Mouse (Mus musculus): Measurements from ENCODE around the gene March8. TPM values are rescaled to one million over a fixed set of nuclear protein-coding genes. Genes with fewer than 3 reads are reported as not detected.
"Not testable (repeated sequence)": the region's sequence is repeated elsewhere in the genome, so short reads cannot be mapped to it uniquely, and the experiment has no call there.

Gene March8
- polyA plus RNA-seq, 1 experiment from 2014 or later, result 31.9 TPM

GRCm38 (mm10) chr6:116347953-116348352, 10.1 kb downstream of the March8 start:
- Histone ChIP-seq H3K27me3 (ENCODE audit: control insufficient read depth, insufficient read depth, low read length) (no peaks in the 10 kb centered on the region), H3K9ac (ENCODE audit: low read depth, low read length) (no peak overlapping the region), H3K4me2 (no peak overlapping the region), H3K27ac (ENCODE audit: low read depth, low read length) (no peak overlapping the region), H3K36me3 (ENCODE audit: control insufficient read depth, insufficient read depth, low read length) (no peaks in the 10 kb centered on the region), H3K4me3 (ENCODE audit: low read depth, low read length) (no peak overlapping the region), H3K9me3 (replicated peaks; ENCODE audit: control insufficient read depth, low read length) (no peaks in the 10 kb centered on the region), H3K4me1 (ENCODE audit: control insufficient read depth, insufficient read depth, low read length) (peaks cover 7% of the 10 kb centered on the region; the same call in 1 of the 2 replicates)
- no peak for ATAC-seq (replicated peaks; ENCODE audit: insufficient number of reproducible peaks, low FRiP score, low TSS enrichment)
- 80% methylated on average over 2 of the region's 2 CpGs for WGBS (ENCODE audit: insufficient replicate concordance)

GRCm38 (mm10) chr6:116349997-116350396, 12.2 kb downstream of the March8 start:
- peaks cover 10% of the 10 kb centered on the region; the same call in 1 of the 2 replicates for H3K4me1 ChIP-seq (ENCODE audit: control insufficient read depth, insufficient read depth, low read length)
- H3K4me3 ChIP-seq (ENCODE audit: low read depth, low read length), result no peak overlapping the region
- H3K27me3 ChIP-seq (ENCODE audit: control insufficient read depth, insufficient read depth, low read length), result no peaks in the 10 kb centered on the region
- WGBS (ENCODE audit: insufficient replicate concordance), result 24% methylated on average over 3 of the region's 3 CpGs
- peak; percentile 93 for ATAC-seq (replicated peaks; ENCODE audit: insufficient number of reproducible peaks, low FRiP score, low TSS enrichment)
- no peak overlapping the region for H3K9ac ChIP-seq (ENCODE audit: low read depth, low read length)
- H3K9me3 ChIP-seq (replicated peaks; ENCODE audit: control insufficient read depth, low read length), result no peaks in the 10 kb centered on the region
- no peaks in the 10 kb centered on the region for H3K36me3 ChIP-seq (ENCODE audit: control insufficient read depth, insufficient read depth, low read length)
- peak overlapping the region; percentile 39 for H3K4me2 ChIP-seq
- H3K27ac ChIP-seq (ENCODE audit: low read depth, low read length), result peak overlapping the region; percentile 73

- Histone ChIP-seq H3K4me3 (ENCODE audit: low read depth, low read length) (no peak overlapping the region), H3K36me3 (ENCODE audit: control insufficient read depth, insufficient read depth, low read length) (no peaks in the 10 kb centered on the region), H3K9me3 (replicated peaks; ENCODE audit: control insufficient read depth, low read length) (no peaks in the 10 kb centered on the region), H3K27ac (ENCODE audit: low read depth, low read length) (peak overlapping the region; percentile 68; the same call in 1 of the 2 replicates), H3K4me2 (peak overlapping the region; percentile 39; the same call in 1 of the 2 replicates), H3K4me1 (ENCODE audit: control insufficient read depth, insufficient read depth, low read length) (peaks cover 10% of the 10 kb centered on the region; the same call in 1 of the 2 replicates), H3K9ac (ENCODE audit: low read depth, low read length) (no peak overlapping the region), H3K27me3 (ENCODE audit: control insufficient read depth, insufficient read depth, low read length) (no peaks in the 10 kb centered on the region)
- peak; percentile 79 for ATAC-seq (replicated peaks; ENCODE audit: insufficient number of reproducible peaks, low FRiP score, low TSS enrichment)
- 71% methylated on average over 6 of the region's 6 CpGs for WGBS (ENCODE audit: insufficient replicate concordance)
Observed at GRCm38 (mm10) chr6:116350643-116351042, 12.8 kb downstream of the March8 start.

GRCm38 (mm10) chr6:116351534-116351933, 13.7 kb downstream of the March8 start:
- H3K36me3 ChIP-seq (ENCODE audit: control insufficient read depth, insufficient read depth, low read length), result no peaks in the 10 kb centered on the region
- no peaks in the 10 kb centered on the region for H3K9me3 ChIP-seq (replicated peaks; ENCODE audit: control insufficient read depth, low read length)
- no peak overlapping the region for H3K27ac ChIP-seq (ENCODE audit: low read depth, low read length)
- ATAC-seq (replicated peaks; ENCODE audit: insufficient number of reproducible peaks, low FRiP score, low TSS enrichment), result no peak
- peaks cover 10% of the 10 kb centered on the region; the same call in 1 of the 2 replicates for H3K4me1 ChIP-seq (ENCODE audit: control insufficient read depth, insufficient read depth, low read length)
- H3K27me3 ChIP-seq (ENCODE audit: control insufficient read depth, insufficient read depth, low read length), result no peaks in the 10 kb centered on the region
- no peak overlapping the region; the same call in 1 of the 2 replicates for H3K4me2 ChIP-seq
- WGBS (ENCODE audit: insufficient replicate concordance), result 73% methylated on average over 4 of the region's 4 CpGs
- no peak overlapping the region for H3K9ac ChIP-seq (ENCODE audit: low read depth, low read length)
- H3K4me3 ChIP-seq (ENCODE audit: low read depth, low read length), result no peak overlapping the region

- WGBS (ENCODE audit: insufficient replicate concordance), result 75% methylated on average over 1 of the region's 1 CpGs
- H3K27me3 ChIP-seq (ENCODE audit: control insufficient read depth, insufficient read depth, low read length), result no peaks in the 10 kb centered on the region
- no peak overlapping the region for H3K9ac ChIP-seq (ENCODE audit: low read depth, low read length)
- H3K27ac ChIP-seq (ENCODE audit: low read depth, low read length), result no peak overlapping the region
- H3K9me3 ChIP-seq (replicated peaks; ENCODE audit: control insufficient read depth, low read length), result no peaks in the 10 kb centered on the region
- H3K36me3 ChIP-seq (ENCODE audit: control insufficient read depth, insufficient read depth, low read length), result no peaks in the 10 kb centered on the region
- peaks cover 10% of the 10 kb centered on the region; the same call in 1 of the 2 replicates for H3K4me1 ChIP-seq (ENCODE audit: control insufficient read depth, insufficient read depth, low read length)
- no peak for ATAC-seq (replicated peaks; ENCODE audit: insufficient number of reproducible peaks, low FRiP score, low TSS enrichment)
- H3K4me3 ChIP-seq (ENCODE audit: low read depth, low read length), result no peak overlapping the region
- H3K4me2 ChIP-seq, result no peak overlapping the region
Observed at GRCm38 (mm10) chr6:116353428-116353827, 15.6 kb downstream of the March8 start.

GRCm38 (mm10) chr6:116356311-116356947, 18.6 kb downstream of the March8 start:
- not testable (repeated sequence) for H3K27ac ChIP-seq (ENCODE audit: low read depth, low read length); H3K4me3 ChIP-seq (ENCODE audit: low read depth, low read length); H3K9me3 ChIP-seq (replicated peaks; ENCODE audit: control insufficient read depth, low read length); H3K27me3 ChIP-seq (ENCODE audit: control insufficient read depth, insufficient read depth, low read length); H3K4me1 ChIP-seq (ENCODE audit: control insufficient read depth, insufficient read depth, low read length); H3K36me3 ChIP-seq (ENCODE audit: control insufficient read depth, insufficient read depth, low read length); H3K9ac ChIP-seq (ENCODE audit: low read depth, low read length); H3K4me2 ChIP-seq; ATAC-seq (replicated peaks; ENCODE audit: insufficient number of reproducible peaks, low FRiP score, low TSS enrichment)
- WGBS (ENCODE audit: insufficient replicate concordance), result 71% methylated on average over 8 of the region's 8 CpGs

GRCm38 (mm10) chr6:116356948-116357325, 19.1 kb downstream of the March8 start:
- Histone ChIP-seq H3K36me3 (ENCODE audit: control insufficient read depth, insufficient read depth, low read length) (no peaks in the 10 kb centered on the region), H3K9me3 (replicated peaks; ENCODE audit: control insufficient read depth, low read length) (no peaks in the 10 kb centered on the region), H3K27ac (ENCODE audit: low read depth, low read length) (no peak overlapping the region), H3K4me2 (no peak overlapping the region), H3K9ac (ENCODE audit: low read depth, low read length) (no peak overlapping the region), H3K4me1 (ENCODE audit: control insufficient read depth, insufficient read depth, low read length) (peaks cover 3% of the 10 kb centered on the region; the same call in 1 of the 2 replicates), H3K27me3 (ENCODE audit: control insufficient read depth, insufficient read depth, low read length) (no peaks in the 10 kb centered on the region), H3K4me3 (ENCODE audit: low read depth, low read length) (no peak overlapping the region)
- no peak for ATAC-seq (replicated peaks; ENCODE audit: insufficient number of reproducible peaks, low FRiP score, low TSS enrichment)
- 82% methylated on average over 4 of the region's 4 CpGs for WGBS (ENCODE audit: insufficient replicate concordance)

GRCm38 (mm10) chr6:116358056-116358455, 20.2 kb downstream of the March8 start:
- no peak overlapping the region for H3K4me3 ChIP-seq (ENCODE audit: low read depth, low read length)
- no peak overlapping the region for H3K9ac ChIP-seq (ENCODE audit: low read depth, low read length)
- peaks cover 3% of the 10 kb centered on the region; the same call in 1 of the 2 replicates for H3K4me1 ChIP-seq (ENCODE audit: control insufficient read depth, insufficient read depth, low read length)
- 78% methylated on average over 8 of the region's 8 CpGs for WGBS (ENCODE audit: insufficient replicate concordance)
- ATAC-seq (replicated peaks; ENCODE audit: insufficient number of reproducible peaks, low FRiP score, low TSS enrichment), result no peak
- no peaks in the 10 kb centered on the region for H3K9me3 ChIP-seq (replicated peaks; ENCODE audit: control insufficient read depth, low read length)
- no peaks in the 10 kb centered on the region for H3K27me3 ChIP-seq (ENCODE audit: control insufficient read depth, insufficient read depth, low read length)
- no peaks in the 10 kb centered on the region for H3K36me3 ChIP-seq (ENCODE audit: control insufficient read depth, insufficient read depth, low read length)
- no peak overlapping the region for H3K4me2 ChIP-seq
- H3K27ac ChIP-seq (ENCODE audit: low read depth, low read length), result no peak overlapping the region

- Histone ChIP-seq H3K4me1 (ENCODE audit: control insufficient read depth, insufficient read depth, low read length) (no peaks in the 10 kb centered on the region), H3K4me3 (ENCODE audit: low read depth, low read length) (no peak overlapping the region), H3K27ac (ENCODE audit: low read depth, low read length) (no peak overlapping the region), H3K9me3 (replicated peaks; ENCODE audit: control insufficient read depth, low read length) (no peaks in the 10 kb centered on the region), H3K9ac (ENCODE audit: low read depth, low read length) (no peak overlapping the region), H3K27me3 (ENCODE audit: control insufficient read depth, insufficient read depth, low read length) (no peaks in the 10 kb centered on the region), H3K36me3 (ENCODE audit: control insufficient read depth, insufficient read depth, low read length) (no peaks in the 10 kb centered on the region), H3K4me2 (no peak overlapping the region)
- no peak for ATAC-seq (replicated peaks; ENCODE audit: insufficient number of reproducible peaks, low FRiP score, low TSS enrichment)
- WGBS (ENCODE audit: insufficient replicate concordance), result 81% methylated on average over 3 of the region's 3 CpGs
Observed at GRCm38 (mm10) chr6:116359256-116359655, 21.4 kb downstream of the March8 start.
